Mouse (Mus musculus): ENCODE data around the gene Kpnb1.

Kpnb1 gene

DNA sequence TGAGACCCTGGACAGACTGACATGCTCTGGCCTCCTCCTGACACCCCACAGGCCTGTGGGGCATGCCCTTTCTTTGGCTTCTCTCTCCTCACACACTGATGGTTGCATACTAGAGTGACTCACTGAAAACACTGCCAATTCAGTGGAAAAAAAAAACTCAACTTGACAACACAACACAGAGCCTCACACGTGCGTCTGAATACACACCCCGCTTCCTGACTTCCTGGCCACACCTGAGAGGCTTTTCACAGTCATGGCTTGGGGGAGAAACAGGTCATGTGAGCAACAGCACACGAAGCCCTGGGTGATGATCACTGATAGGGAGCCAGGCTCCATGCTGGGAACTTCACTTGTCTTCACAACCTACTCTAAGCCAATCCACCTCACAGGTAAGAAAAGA, 46.9 kb downstream of the Kpnb1 start:
- no peak for DNase-seq

DNA sequence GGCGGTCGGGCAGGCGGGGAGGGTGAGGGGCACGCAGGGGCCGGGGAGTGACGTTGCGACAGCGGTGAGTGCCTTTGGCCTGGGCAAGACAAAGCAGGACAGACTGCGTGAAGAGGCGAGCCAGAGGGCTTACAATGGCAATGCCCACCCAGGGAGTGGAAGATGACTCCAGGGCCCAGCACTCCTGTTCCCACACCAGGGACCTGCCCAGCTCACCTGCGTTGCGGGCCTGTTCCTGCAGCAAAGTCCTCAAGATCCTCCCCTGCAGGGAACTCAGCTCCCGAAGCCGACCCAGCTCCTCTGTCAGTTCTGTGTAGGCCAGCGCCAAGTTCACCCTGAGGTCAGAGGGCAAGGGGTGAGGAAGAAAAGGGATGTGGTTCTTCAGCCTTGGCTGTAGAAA, 48.4 kb downstream of the Kpnb1 start:
- DNase-seq = no peak

DNA sequence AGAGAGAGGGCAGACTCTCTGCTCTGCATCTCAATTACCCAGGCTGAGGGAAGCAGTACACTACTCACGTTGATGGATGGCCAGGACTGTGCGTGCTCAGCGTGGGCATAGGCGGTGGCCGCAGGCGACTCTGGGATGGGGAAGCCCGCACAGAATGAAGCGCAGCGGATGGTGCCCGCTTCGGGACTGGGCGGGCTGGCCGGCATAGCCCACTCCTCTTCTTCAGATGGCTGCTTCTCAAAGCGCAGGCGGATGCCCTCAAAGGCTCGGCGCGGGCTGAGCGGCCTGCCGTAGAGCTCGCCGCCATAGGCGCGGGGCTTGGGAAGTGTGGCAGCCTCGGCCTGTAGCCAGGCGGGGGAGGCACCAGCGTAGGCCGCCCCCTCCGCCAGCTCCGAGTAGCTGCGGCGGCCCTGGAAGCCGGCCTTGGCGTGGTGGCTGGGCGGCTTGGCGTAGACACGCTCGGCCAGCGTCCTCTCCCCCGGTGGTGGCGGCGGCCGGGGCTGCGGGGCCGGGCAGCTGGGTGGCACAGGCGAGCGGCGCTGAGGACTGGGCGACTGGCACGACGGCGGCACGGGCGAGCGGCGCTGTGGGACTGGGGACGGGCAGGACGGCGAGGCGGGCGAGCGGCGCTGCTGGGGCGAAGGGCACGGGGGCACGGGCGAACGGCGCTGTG, 49.0 kb downstream of the Kpnb1 start:
- no peak for DNase-seq

- no peak for DNase-seq
Observed at GRCm38 (mm10) chr11:97133270-97133669, 54.4 kb downstream of the Kpnb1 start.

DNA sequence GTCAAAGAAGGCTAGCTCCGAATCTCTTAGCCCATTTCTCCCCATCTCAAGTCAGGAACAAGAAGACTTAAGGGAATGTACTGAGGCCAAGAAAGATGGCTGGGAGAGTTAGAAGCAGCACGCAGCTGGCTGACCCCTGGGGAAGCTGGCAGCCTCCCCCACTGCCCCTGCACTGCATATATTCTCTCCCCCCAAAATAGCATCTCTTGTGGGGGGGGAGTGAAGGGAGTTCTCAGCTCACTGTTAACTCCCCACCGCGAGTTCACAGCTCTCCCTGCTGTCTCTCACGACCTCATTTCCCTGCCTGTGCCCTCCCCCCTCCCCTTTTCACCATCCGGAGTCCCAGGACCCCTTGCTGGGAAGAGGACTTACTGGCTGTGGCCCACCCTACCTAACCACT, 55.5 kb downstream of the Kpnb1 start:
- no peak for DNase-seq

DNA sequence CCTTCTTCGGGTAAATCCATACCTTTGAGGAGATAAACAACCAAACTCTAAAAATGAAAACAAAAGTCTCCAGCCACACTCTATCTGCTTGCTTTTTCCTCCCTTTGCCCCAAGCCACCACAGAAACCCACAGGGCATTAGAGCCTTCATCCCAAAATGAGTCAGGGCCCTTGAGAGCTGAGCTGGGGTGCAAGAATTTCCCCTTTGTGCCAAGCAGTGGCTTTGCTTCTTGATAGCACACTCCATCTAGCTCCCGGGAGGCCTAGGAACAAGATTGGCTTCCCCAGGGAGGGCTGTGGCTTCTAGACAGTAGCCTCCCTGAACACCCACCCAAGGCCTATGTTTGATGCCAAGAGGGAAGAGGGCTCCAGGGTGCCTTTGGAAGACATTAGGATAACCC, 56.0 kb downstream of the Kpnb1 start:
- no peak for DNase-seq

- DNase-seq = no peak
Observed at GRCm38 (mm10) chr11:97130318-97130717, 57.4 kb downstream of the Kpnb1 start.

GRCm38 (mm10) chr11:97128956-97129355, 58.7 kb downstream of the Kpnb1 start:
- no peak for DNase-seq

- no peak for DNase-seq
Observed at GRCm38 (mm10) chr11:97127470-97128223, 60.0 kb downstream of the Kpnb1 start.

DNA sequence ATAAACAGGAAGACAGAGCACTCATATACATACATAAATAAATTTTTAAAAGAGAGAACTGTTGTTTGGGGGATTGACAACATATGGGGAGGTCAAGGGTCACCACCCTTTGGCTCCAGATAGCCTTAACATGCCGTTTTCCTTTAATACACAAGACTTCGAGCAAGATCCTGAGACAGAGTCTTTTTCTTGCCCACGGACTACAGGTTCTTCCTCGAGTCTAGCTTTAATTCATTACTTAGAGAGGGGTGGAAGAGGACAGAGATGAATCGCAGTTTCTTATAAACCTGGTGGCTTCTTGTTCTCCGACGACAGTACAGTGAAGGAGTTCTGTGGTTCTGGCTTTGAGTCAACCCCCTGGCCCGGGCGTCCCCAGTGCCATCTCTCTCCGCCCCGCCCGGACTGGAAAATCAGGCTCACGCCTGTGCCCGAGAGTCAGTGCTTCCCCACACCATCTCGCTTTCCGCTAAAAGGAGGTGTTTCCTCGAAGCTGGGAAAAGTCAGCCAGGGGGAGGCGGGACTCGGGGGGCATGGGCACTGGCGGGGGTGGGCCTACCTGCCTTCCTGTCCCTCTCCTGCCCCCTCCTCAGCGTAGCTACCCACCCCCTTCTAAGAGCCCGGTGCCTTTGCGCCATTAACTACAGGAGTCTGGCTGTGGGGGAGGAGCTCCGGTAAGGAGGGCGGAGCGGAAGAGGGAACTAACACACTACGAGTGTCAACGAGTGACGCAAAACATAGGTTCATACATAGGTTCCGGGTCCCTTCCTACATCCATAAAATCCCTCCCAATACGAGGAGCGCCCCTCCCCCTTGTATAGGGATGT, 60.8 kb downstream of the Kpnb1 start:
- DNase-seq = peak; percentile 69 to 80

DNA sequence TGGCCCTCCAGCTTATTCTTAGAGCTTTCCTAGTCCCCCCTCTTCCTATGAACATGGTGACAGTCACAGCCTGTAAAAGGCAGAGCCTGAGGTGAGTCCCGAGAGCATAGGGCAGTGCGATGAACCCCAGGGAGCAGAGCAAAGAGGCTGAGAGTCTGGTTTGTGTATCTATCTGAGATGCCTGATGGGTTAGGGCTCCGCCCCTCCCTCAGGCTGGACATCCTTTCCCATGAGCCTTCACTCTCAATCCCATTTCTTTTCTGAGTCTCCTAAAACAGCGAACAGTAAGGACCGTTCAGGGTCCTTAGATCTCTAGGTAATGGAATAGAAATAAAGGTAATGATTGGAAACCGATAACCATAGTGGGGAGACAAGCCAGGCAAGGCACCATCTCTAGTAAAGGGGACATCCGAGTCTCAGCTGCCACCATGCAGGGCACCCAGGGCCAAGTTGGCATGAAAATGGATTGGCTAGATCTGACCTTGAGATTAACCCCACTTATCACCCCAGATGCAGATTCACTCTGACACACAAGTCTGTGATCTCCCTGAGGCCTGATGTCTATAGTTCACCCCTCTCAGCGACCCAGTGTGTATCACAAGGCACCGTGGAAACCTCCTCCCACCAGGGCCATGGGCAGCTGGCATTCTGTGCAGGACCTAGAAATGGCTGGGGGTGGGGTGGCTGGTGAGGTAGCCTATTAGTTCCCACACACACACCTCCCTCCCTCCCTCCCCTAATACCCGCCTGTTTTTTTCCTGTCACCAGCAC, 63.2 kb downstream of the Kpnb1 start:
- no peak for DNase-seq

GRCm38 (mm10) chr11:97123282-97123890, 64.3 kb downstream of the Kpnb1 start:
- DNase-seq = no peak

GRCm38 (mm10) chr11:97120641-97121040, 67.0 kb downstream of the Kpnb1 start:
- no peak for DNase-seq

DNA sequence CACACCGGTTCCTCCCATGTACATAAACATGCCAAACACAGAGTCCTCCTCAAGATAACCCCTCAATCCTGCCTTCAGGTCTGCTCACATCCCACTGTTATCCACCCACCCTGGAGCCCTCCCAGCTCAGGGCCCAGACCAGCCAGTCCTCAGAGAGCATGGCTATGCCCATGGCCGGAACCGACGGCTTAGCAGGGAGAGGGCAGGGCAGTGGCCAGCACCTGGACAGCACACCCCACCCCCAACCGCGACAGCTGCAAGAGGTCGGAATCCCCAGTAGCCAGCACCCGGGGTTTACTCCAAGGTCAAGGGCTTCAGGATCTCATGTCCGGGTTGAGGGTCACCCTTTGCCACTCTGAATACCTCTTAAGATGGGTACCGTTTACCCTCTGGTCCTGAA, 67.5 kb downstream of the Kpnb1 start:
- no peak for DNase-seq

GRCm38 (mm10) chr11:97115797-97116196, 71.9 kb downstream of the Kpnb1 start:
- no peak for DNase-seq

GRCm38 (mm10) chr11:97114671-97115601, 72.7 kb downstream of the Kpnb1 start, which contains the start of gene Tbx21:
TSS of gene Tbx21 (minus strand) at chr11:97115331.
- DNase-seq = no peak

DNA sequence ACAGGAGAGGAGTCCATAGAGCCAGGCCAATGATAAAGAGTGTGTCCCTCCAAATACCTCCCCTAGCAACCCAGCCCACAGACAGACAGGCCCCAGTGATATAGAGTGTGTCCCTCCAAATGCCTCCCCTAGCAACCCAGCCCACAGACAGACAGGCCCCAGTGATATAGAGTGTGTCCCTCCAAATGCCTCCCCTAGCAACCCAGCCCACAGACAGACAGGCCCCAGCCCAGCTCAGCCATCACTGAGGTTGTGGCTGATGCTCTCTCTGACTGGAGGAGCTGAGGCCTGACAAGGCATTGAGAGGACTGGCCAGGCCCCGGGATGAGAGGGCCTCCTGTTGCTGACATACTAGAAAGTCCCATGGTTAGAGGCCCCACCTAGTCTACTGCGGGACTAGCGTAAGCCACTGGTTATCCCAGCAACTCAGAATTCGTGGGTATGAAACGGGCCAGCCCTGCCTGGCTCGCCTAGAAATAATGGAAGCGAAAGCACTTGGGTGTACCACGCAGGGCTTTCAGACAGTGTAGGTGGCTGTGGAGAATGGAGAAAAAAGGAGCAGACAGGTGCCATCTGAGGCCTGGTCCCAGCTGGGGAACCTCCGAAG, 75.1 kb downstream of the Kpnb1 start:
- DNase-seq = no peak
